Mouse (Mus musculus) hindbrain, postnatal 0 days (tissue): Measurements from ENCODE around the gene Mrpl19. TPM values are rescaled to one million over a fixed set of nuclear protein-coding genes. Genes with fewer than 3 reads are reported as not detected.

Experiments
- ATAC-seq: fragments of 200-750 bp; cut with Nextera tagmentation; 2 replicates; pipeline ENCODE4 v1.8.0; 2017; ENCODE audit warnings: mild to moderate bottlenecking, moderate TSS enrichment, moderate library complexity
- DNase-seq: peaks from one replicate; pipeline ENCODE4 v3.0.0-alpha.2; 2015; ENCODE audit warnings: low spot score
- H3K27ac ChIP-seq: fragments of 300-500 bp; sonication (generic); 2 replicates; pipeline ENCODE4 v1.5.1; 2014; ENCODE audit warnings: mild to moderate bottlenecking
- H3K27me3 ChIP-seq: fragments of 300-500 bp; sonication (generic); 2 replicates; pipeline ENCODE4 v1.6.1; 2014; ENCODE audit warnings: low read length, mixed read lengths; ENCODE audit not compliant: insufficient read depth
- H3K36me3 ChIP-seq: fragments of 300-500 bp; sonication (generic); 2 replicates; pipeline ENCODE4 v1.6.1; 2014; ENCODE audit warnings: low read length, mixed read lengths; ENCODE audit not compliant: insufficient read depth
- H3K4me1 ChIP-seq: fragments of 300-500 bp; sonication (generic); 2 replicates; pipeline ENCODE4 v1.6.1; 2014; ENCODE audit warnings: antibody characterized with exemption, low read length, mixed read lengths; ENCODE audit not compliant: insufficient read depth
- H3K4me2 ChIP-seq: fragments of 300-500 bp; sonication (generic); 2 replicates; pipeline ENCODE4 v1.6.1; 2014; ENCODE audit warnings: low read depth, mild to moderate bottlenecking, low read length, moderate library complexity, mixed read lengths
- H3K4me3 ChIP-seq: fragments of 300-500 bp; sonication (generic); 2 replicates; pipeline ENCODE4 v1.5.1; 2014; ENCODE audit warnings: low read length
- H3K9ac ChIP-seq: fragments of 300-500 bp; sonication (generic); replicated peaks from 2 replicates; pipeline ENCODE4 v1.6.1; 2014; ENCODE audit warnings: mild to moderate bottlenecking, low read length, moderate library complexity, mixed read lengths
- H3K9me3 ChIP-seq: fragments of 300-500 bp; sonication (generic); 2 replicates; pipeline ENCODE4 v1.6.1; 2016; ENCODE audit warnings: low read length, mixed read lengths
- CTCF ChIP-seq: IDR thresholded peaks from 2 replicates; pipeline ENCODE4 v1.5.1; 2016; ENCODE audit warnings: antibody characterized with exemption, control low read depth, low read depth
- WGBS: fragments of 180-500 bp; shearing (Covaris S2); extraction: QIAGEN DNeasy Blood & Tissue Kit; methylation state at CpG from one replicate; pipeline ENCODE4 v1.1.7; 2014; 5-methylcytosine and 5-hydroxymethylcytosine counted together
- polyA plus RNA-seq: library from polyadenylated mRNA; unstranded; fragments of >200 nt; fragmentation: Nextera tagmentation; extraction: Ambion mirVana; gene quantifications from 2 replicates; pipeline ENCODE4 v1.2.1, GENCODE M21; 2015
- total RNA-seq: library from RNA; depleted of rRNA; stranded (reverse); fragments of >200 nt; gene quantifications from 2 replicates; pipeline ENCODE4 v1.2.3, GENCODE M21; 2014

Mrpl19 gene
- total and polyA plus RNA-seq, 2 experiments from 2014 or later: 5.2 to 31.9 TPM

GRCm38 (mm10) chr6:81960284-81960683 lies 5.5 kb downstream of the Mrpl19 start:
- H3K36me3 ChIP-seq: peaks cover 47% of the 10 kb centered on the region
- 0 out of 2 replicates have a peak, but pooled peaks have one; percentile 31 for ATAC-seq
- no peaks in the 10 kb centered on the region for H3K9me3 ChIP-seq
- no peak overlapping the region for H3K27ac ChIP-seq
- no peak overlapping the region for H3K9ac ChIP-seq
- no peak overlapping the region for H3K4me3 ChIP-seq
- peak; percentile 62 for TF ChIP-seq CTCF
- H3K27me3 ChIP-seq: no peaks in the 10 kb centered on the region
- DNase-seq: peak; percentile 11
- H3K4me2 ChIP-seq: no peak overlapping the region
- 0 out of 2 replicates have a peak, but pooled peaks cover 7% of the 10 kb centered on the region for H3K4me1 ChIP-seq
- 89% methylated on average over 1 of the region's 1 CpGs for WGBS

- Histone ChIP-seq H3K4me1 (0 out of 2 replicates have a peak, but pooled peaks cover 4% of the 10 kb centered on the region), H3K36me3 (peaks cover 47% of the 10 kb centered on the region), H3K27me3 (no peaks in the 10 kb centered on the region), H3K9me3 (no peaks in the 10 kb centered on the region), H3K4me2 (no peak overlapping the region), H3K9ac (no peak overlapping the region), H3K4me3 (no peak overlapping the region), H3K27ac (no peak overlapping the region)
- TF ChIP-seq CTCF: no peak
- 95% methylated on average over 8 of the region's 8 CpGs for WGBS
- no peak for DNase-seq
- ATAC-seq: 0 out of 2 replicates have a peak, but pooled peaks have one; percentile 34
Measured at GRCm38 (mm10) chr6:81959866-81960265, 5.9 kb downstream of the Mrpl19 start.

GRCm38 (mm10) chr6:81957992-81958391 lies 7.8 kb downstream of the Mrpl19 start:
- WGBS: 87% methylated on average over 11 of the region's 11 CpGs
- Histone ChIP-seq H3K9me3 (no peaks in the 10 kb centered on the region), H3K9ac (no peak overlapping the region), H3K4me3 (no peak overlapping the region), H3K27me3 (no peaks in the 10 kb centered on the region), H3K27ac (no peak overlapping the region), H3K4me2 (no peak overlapping the region), H3K36me3 (peaks cover 50% of the 10 kb centered on the region), H3K4me1 (no peaks in the 10 kb centered on the region)
- ATAC-seq (no peak), DNase-seq (no peak)
- no peak for TF ChIP-seq CTCF

GRCm38 (mm10) chr6:81956399-81956798 lies 9.4 kb downstream of the Mrpl19 start:
- WGBS: 93% methylated on average over 4 of the region's 4 CpGs
- peaks cover 46% of the 10 kb centered on the region for H3K36me3 ChIP-seq
- H3K9me3 ChIP-seq: no peaks in the 10 kb centered on the region
- TF ChIP-seq CTCF: peak; percentile 59
- H3K27ac ChIP-seq: no peak overlapping the region
- DNase-seq: peak; percentile 7
- no peak overlapping the region for H3K4me2 ChIP-seq
- no peak overlapping the region for H3K9ac ChIP-seq
- H3K4me3 ChIP-seq: no peak overlapping the region
- H3K27me3 ChIP-seq: no peaks in the 10 kb centered on the region
- no peaks in the 10 kb centered on the region for H3K4me1 ChIP-seq
- ATAC-seq: no peak

- Histone ChIP-seq H3K9me3 (no peaks in the 10 kb centered on the region), H3K27me3 (no peaks in the 10 kb centered on the region), H3K36me3 (peaks cover 45% of the 10 kb centered on the region), H3K9ac (no peak overlapping the region), H3K4me3 (no peak overlapping the region), H3K4me2 (no peak overlapping the region), H3K27ac (no peak overlapping the region), H3K4me1 (no peaks in the 10 kb centered on the region)
- ATAC-seq (no peak), DNase-seq (no peak)
- TF ChIP-seq CTCF: no peak
- WGBS: 94% methylated on average over 5 of the region's 5 CpGs
Measured at GRCm38 (mm10) chr6:81955133-81955532, 10.6 kb downstream of the Mrpl19 start.

GRCm38 (mm10) chr6:81946906-81947305 lies 18.9 kb downstream of the Mrpl19 start:
- Histone ChIP-seq H3K9ac (no peak overlapping the region), H3K27ac (no peak overlapping the region), H3K27me3 (no peaks in the 10 kb centered on the region), H3K9me3 (no peaks in the 10 kb centered on the region), H3K4me1 (no peaks in the 10 kb centered on the region), H3K4me2 (no peak overlapping the region), H3K36me3 (peaks cover 61% of the 10 kb centered on the region), H3K4me3 (no peak overlapping the region)
- 94% methylated on average over 6 of the region's 6 CpGs for WGBS
- no peak for ATAC-seq
- no peak for DNase-seq
- TF ChIP-seq CTCF: no peak

- WGBS: 94% methylated on average over 3 of the region's 3 CpGs
- ATAC-seq (no peak), DNase-seq (no peak)
- Histone ChIP-seq H3K4me3 (no peak overlapping the region), H3K36me3 (peaks cover 53% of the 10 kb centered on the region), H3K4me2 (no peak overlapping the region), H3K4me1 (no peaks in the 10 kb centered on the region), H3K9ac (no peak overlapping the region), H3K9me3 (no peaks in the 10 kb centered on the region), H3K27ac (no peak overlapping the region), H3K27me3 (no peaks in the 10 kb centered on the region)
- TF ChIP-seq CTCF: no peak
Measured at GRCm38 (mm10) chr6:81944432-81944831, 21.3 kb downstream of the Mrpl19 start.
